Mouse (Mus musculus) stomach, embryonic 14.5 days (tissue): ENCODE measurements around the gene Hspb2. TPM values are rescaled to one million over a fixed set of nuclear protein-coding genes. Genes with fewer than 3 reads are reported as not detected.
A peak's percentile ranks its signal among the peaks of the same experiment; 100 is the strongest.

Source experiments
- ATAC-seq: fragments of 200-750 bp; cut with Nextera tagmentation; 2 replicates; pipeline ENCODE4 v1.8.0; 2017; ENCODE audit warnings: low read depth, moderate TSS enrichment; ENCODE audit not compliant: insufficient number of reproducible peaks, insufficient read depth, low FRiP score
- H3K27ac ChIP-seq: fragments of 300-500 bp; sonication (generic); 2 replicates; pipeline ENCODE4 v1.5.1; 2014; ENCODE audit warnings: mild to moderate bottlenecking, low read length, moderate library complexity, mixed read lengths
- H3K27me3 ChIP-seq: fragments of 300-500 bp; sonication (generic); 2 replicates; pipeline ENCODE4 v1.6.1; 2014; ENCODE audit warnings: low read length, control low read depth, mixed read lengths; ENCODE audit not compliant: control insufficient read depth, insufficient read depth
- H3K36me3 ChIP-seq: fragments of 300-500 bp; sonication (generic); 2 replicates; pipeline ENCODE4 v1.6.1; 2014; ENCODE audit warnings: mild to moderate bottlenecking, control low read depth, low read length, moderate library complexity, mixed read lengths; ENCODE audit not compliant: control insufficient read depth, insufficient read depth
- H3K4me1 ChIP-seq: fragments of 300-500 bp; sonication (generic); 2 replicates; pipeline ENCODE4 v1.6.1; 2014; ENCODE audit warnings: low read length, control low read depth, mixed read lengths; ENCODE audit not compliant: control insufficient read depth, insufficient read depth
- H3K4me2 ChIP-seq: fragments of 300-500 bp; sonication (generic); replicated peaks from 2 replicates; pipeline ENCODE4 v1.6.1; 2014; ENCODE audit warnings: low read depth, low read length, control low read depth
- H3K4me3 ChIP-seq: fragments of 300-500 bp; sonication (generic); 2 replicates; pipeline ENCODE4 v1.5.1; 2014; ENCODE audit warnings: low read depth, low read length, control low read depth
- H3K9ac ChIP-seq: fragments of 300-500 bp; sonication (generic); replicated peaks from 2 replicates; pipeline ENCODE4 v1.6.1; 2014; ENCODE audit warnings: low read depth, mild to moderate bottlenecking, control low read depth, low read length, moderate library complexity, mixed read lengths
- H3K9me3 ChIP-seq: fragments of 300-500 bp; sonication (generic); 2 replicates; pipeline ENCODE4 v1.6.1; 2016; ENCODE audit warnings: low read depth, low read length, control low read depth; ENCODE audit not compliant: control insufficient read depth
- WGBS: fragments of 180-500 bp; shearing (Covaris S2); extraction: QIAGEN DNeasy Blood & Tissue Kit; methylation state at CpG from one replicate; pipeline ENCODE4 v1.1.7; 2014; 5-methylcytosine and 5-hydroxymethylcytosine counted together
- polyA plus RNA-seq: library from polyadenylated mRNA; unstranded; fragments of >200 nt; fragmentation: Nextera tagmentation; extraction: Ambion mirVana; gene quantifications from 2 replicates; pipeline ENCODE4 v1.2.1, GENCODE M21; 2014

The Hspb2 gene
- polyA plus RNA-seq, 1 experiment from 2014 or later, result 1.5 TPM

GRCm38 (mm10) chr9:50761520-50762243 lies 9.5 kb upstream of the Hspb2 start:
- Histone ChIP-seq H3K4me3 (no peak overlapping the region), H3K9me3 (no peaks in the 10 kb centered on the region), H3K36me3 (no peaks in the 10 kb centered on the region), H3K27ac (no peak overlapping the region), H3K4me1 (no peaks in the 10 kb centered on the region), H3K9ac (no peak overlapping the region), H3K4me2 (no peak overlapping the region), H3K27me3 (no peaks in the 10 kb centered on the region)
- no peak for ATAC-seq
- 64% methylated on average over 6 of the region's 6 CpGs for WGBS

GRCm38 (mm10) chr9:50756711-50757110 lies 4.6 kb upstream of the Hspb2 start:
- H3K27me3 ChIP-seq, result no peaks in the 10 kb centered on the region
- no peaks in the 10 kb centered on the region for H3K36me3 ChIP-seq
- no peak overlapping the region for H3K4me3 ChIP-seq
- no peak for ATAC-seq
- H3K4me2 ChIP-seq, result no peak overlapping the region
- no peak overlapping the region for H3K9ac ChIP-seq
- H3K4me1 ChIP-seq, result peaks cover 7% of the 10 kb centered on the region; the same call in 1 of the 2 replicates
- H3K9me3 ChIP-seq, result no peaks in the 10 kb centered on the region
- H3K27ac ChIP-seq, result no peak overlapping the region
- 49% methylated on average over 5 of the region's 5 CpGs for WGBS

DNA sequence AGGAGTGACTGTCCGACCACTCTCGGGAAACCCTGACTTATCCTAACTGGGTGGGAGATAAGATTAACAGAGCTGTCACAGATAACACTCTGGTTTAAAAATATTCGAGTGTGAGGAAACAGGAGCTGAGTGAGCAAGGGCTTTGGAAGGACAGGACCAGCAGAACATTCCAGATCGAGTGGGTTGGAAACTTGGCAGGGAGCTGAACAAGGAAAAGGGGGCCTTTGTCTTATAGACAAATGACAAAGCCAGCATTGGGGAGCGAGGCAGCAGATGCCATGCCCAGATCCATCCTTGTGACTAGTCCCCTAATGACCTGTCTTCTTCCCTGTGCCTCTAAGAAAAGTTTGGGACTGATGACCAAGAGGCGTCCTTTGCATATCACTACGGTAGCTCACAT lies 1.8 kb upstream of the Hspb2 start:
- Histone ChIP-seq H3K27ac (no peak overlapping the region), H3K9ac (no peak overlapping the region), H3K36me3 (no peaks in the 10 kb centered on the region), H3K9me3 (no peaks in the 10 kb centered on the region), H3K4me2 (no peak overlapping the region; the same call in 1 of the 2 replicates), H3K4me3 (no peak overlapping the region), H3K4me1 (peaks cover 7% of the 10 kb centered on the region; the same call in 1 of the 2 replicates), H3K27me3 (no peaks in the 10 kb centered on the region)
- 48% methylated on average over 7 of the region's 7 CpGs for WGBS
- no peak for ATAC-seq

DNA sequence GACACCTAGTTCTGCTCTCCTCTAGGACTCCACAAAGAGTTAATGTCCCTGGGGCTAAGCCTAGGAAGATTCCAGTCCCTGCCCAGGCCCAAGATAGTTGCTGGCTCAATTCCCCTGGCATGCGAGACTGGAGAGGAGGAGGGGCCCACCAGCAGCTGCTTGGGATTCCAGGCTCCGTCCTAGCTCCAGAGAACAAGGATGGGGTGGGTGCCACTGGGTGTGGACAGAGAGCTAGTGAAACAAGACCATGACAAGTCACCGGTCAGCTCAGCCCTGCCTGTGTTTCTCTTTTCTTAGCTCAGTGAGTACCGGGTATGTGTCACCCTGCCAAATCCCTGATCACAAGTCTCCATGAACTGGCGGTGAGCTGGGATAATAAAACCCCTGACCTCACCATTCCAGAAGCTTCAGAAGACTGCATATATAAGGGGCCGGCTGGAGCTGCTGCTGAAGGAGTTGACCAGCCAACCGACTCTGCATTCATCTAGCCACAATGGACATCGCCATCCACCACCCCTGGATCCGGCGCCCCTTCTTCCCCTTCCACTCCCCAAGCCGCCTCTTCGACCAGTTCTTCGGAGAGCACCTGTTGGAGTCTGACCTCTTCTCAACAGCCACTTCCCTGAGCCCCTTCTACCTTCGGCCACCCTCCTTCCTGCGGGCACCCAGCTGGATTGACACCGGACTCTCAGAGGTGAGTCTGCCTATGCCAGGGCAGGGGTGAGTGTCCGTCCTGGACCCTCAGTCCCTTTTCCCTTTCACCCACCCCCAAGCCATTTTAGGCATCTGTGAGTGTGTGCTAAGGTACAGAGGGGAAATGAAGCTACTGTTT lies 846 bp upstream of the Hspb2 start:
- Histone ChIP-seq H3K27me3 (no peaks in the 10 kb centered on the region), H3K9ac (no peak overlapping the region), H3K4me2 (0 out of 2 replicates have a peak overlapping the region, but pooled peaks have one; percentile 16), H3K4me1 (peaks cover 7% of the 10 kb centered on the region; the same call in 1 of the 2 replicates), H3K27ac (no peak overlapping the region), H3K4me3 (no peak overlapping the region; the same call in 1 of the 2 replicates), H3K9me3 (no peaks in the 10 kb centered on the region), H3K36me3 (no peaks in the 10 kb centered on the region)
- 0 out of 2 replicates have a peak, but pooled peaks have one; percentile 61 for ATAC-seq
- 64% methylated on average over 17 of the region's 17 CpGs for whole genome bisulfite sequencing

DNA sequence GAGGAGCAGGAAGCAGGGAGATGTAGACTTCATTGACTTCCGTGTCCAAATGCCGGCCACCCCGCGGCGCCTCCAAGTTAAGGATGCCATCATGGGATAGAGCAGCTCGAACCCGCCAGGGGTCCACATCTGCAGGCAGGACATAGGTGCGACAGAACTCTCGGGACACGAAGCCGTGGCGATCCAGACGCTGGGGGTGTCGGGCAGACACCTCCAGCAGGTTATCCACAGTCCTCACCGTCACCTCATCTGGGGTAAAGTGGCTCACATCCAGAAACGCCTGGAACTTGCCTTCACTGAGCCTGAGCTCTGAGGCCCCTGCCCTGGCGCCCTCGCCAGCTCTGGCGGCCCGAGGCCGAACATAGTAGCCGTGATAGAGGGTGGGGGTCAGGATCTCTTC lies 831 bp downstream of the Hspb2 start, which contains the start of gene Cryab:
Cryab (plus strand) TSS at position 3 of the 400 bp plus-strand sequence.
- H3K9ac ChIP-seq, result no peak within 1 kb of the TSS
- H3K9me3 ChIP-seq, result no peaks in the 10 kb centered on the region
- H3K4me3 ChIP-seq, result no peak within 1 kb of the TSS
- peaks cover 9% of the 10 kb centered on the region; the same call in 1 of the 2 replicates for H3K4me1 ChIP-seq
- H3K27ac ChIP-seq, result peak within 1 kb of the TSS; percentile 52; the same call in 1 of the 2 replicates
- no peak for ATAC-seq
- H3K4me2 ChIP-seq, result 0 out of 2 replicates have a peak within 1 kb of the TSS, but pooled peaks have one; percentile 10
- no peaks in the 10 kb centered on the region for H3K27me3 ChIP-seq
- WGBS, result 67% methylated on average over 22 of the region's 22 CpGs
- no peaks in the 10 kb centered on the region for H3K36me3 ChIP-seq

GRCm38 (mm10) chr9:50750706-50751105 lies 1.4 kb downstream of the Hspb2 start:
- no peaks in the 10 kb centered on the region for H3K9me3 ChIP-seq
- H3K4me2 ChIP-seq, result no peak overlapping the region
- no peak overlapping the region for H3K27ac ChIP-seq
- no peaks in the 10 kb centered on the region for H3K27me3 ChIP-seq
- WGBS, result 72% methylated on average over 6 of the region's 6 CpGs
- H3K9ac ChIP-seq, result no peak overlapping the region
- H3K4me1 ChIP-seq, result peaks cover 9% of the 10 kb centered on the region; the same call in 1 of the 2 replicates
- no peaks in the 10 kb centered on the region for H3K36me3 ChIP-seq
- ATAC-seq, result no peak
- no peak overlapping the region for H3K4me3 ChIP-seq

GRCm38 (mm10) chr9:50746214-50746677 lies 5.9 kb downstream of the Hspb2 start, which contains the start of gene 2310030G06Rik:
TSS of gene 2310030G06Rik (minus strand) at chr9:50746536.
- peak; percentile 90 for ATAC-seq
- Histone ChIP-seq H3K4me2 (peak within 1 kb of the TSS; percentile 72), H3K4me1 (peaks cover 2% of the 10 kb centered on the region; the same call in 1 of the 2 replicates), H3K27ac (peak within 1 kb of the TSS; percentile 85), H3K9ac (peak within 1 kb of the TSS; percentile 50), H3K9me3 (no peaks in the 10 kb centered on the region), H3K4me3 (peak within 1 kb of the TSS; percentile 49), H3K27me3 (no peaks in the 10 kb centered on the region), H3K36me3 (no peaks in the 10 kb centered on the region)
- 1% methylated on average over 19 of the region's 19 CpGs for WGBS

DNA sequence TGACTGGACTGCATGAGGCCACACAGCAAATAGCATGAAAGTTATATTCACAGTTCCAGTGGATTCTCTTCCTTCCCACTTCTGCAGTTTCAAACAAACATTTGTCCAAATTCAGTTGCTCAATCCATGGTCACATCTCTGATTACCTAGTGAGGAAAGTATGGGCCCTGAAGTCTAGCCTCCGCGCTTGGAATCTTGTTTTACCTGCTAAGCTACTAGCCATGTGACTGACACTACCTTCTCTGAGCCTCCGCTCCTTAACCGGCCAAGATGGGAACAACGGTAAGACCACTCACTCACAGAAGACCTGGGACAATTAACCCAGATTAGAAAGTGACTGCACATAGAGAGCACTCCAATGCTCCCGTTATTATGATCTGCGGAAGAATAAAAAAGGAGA lies 6.3 kb downstream of the Hspb2 start:
- WGBS, result 8% methylated on average over 7 of the region's 7 CpGs
- H3K9ac ChIP-seq, result peak overlapping the region; percentile 50
- H3K9me3 ChIP-seq, result no peaks in the 10 kb centered on the region
- H3K4me2 ChIP-seq, result peak overlapping the region; percentile 72
- H3K36me3 ChIP-seq, result no peaks in the 10 kb centered on the region
- H3K4me1 ChIP-seq, result peaks cover 2% of the 10 kb centered on the region; the same call in 1 of the 2 replicates
- peak overlapping the region; percentile 85 for H3K27ac ChIP-seq
- ATAC-seq, result peak; percentile 74
- H3K4me3 ChIP-seq, result peak overlapping the region; percentile 49
- no peaks in the 10 kb centered on the region for H3K27me3 ChIP-seq
